ENCODE assay signal across 14 mouse cellular contexts in genomic region chr6:146748271-146748670, GRCm38 (mm10).
"Had no signal": no experiment of that assay in that cellular context is flagged by ENCODE, and none has a peak within 500 bp of the region (broad histone marks: within the 10 kb centered on the region; RNA-seq: fewer than 3 reads in every experiment).

No protein-coding gene starts in this region.

- H3K36me3 ChIP-seq: limb, embryonic 15.5 days; liver, embryonic 12.5 days; midbrain, embryonic 10.5 days; neural tube, embryonic 15.5 days had no signal

- H3K27me3 ChIP-seq: limb, embryonic 15.5 days; liver, embryonic 12.5 days; neural tube, embryonic 15.5 days had no signal

- H3K27ac ChIP-seq: limb, embryonic 15.5 days; liver, embryonic 12.5 days; midbrain, embryonic 10.5 days; neural tube, embryonic 15.5 days had no signal

- H3K4me1 ChIP-seq: midbrain, embryonic 10.5 days; neural tube, embryonic 15.5 days had no signal

- DNase-seq: layer of hippocampus, adult 9-11 months; layer of hippocampus, postnatal 36 days; lung, embryonic 14.5 days; lung, postnatal 10 days; lung, postnatal 4 days; midbrain, embryonic 14.5 days; right cerebral cortex, adult 18-20 months; right cerebral cortex, postnatal 25 days; thymus, postnatal 4 days had no signal

- H3K4me2 ChIP-seq: limb, embryonic 15.5 days; liver, embryonic 12.5 days; lung, embryonic 14.5 days; neural tube, embryonic 15.5 days had no signal

- ATAC-seq: liver, embryonic 12.5 days had no signal

- H3K4me3 ChIP-seq: limb, embryonic 15.5 days; liver, embryonic 12.5 days; midbrain, embryonic 10.5 days; myocyte; neural tube, embryonic 15.5 days had no signal

- H3K9me3 ChIP-seq: limb, embryonic 15.5 days; liver, embryonic 12.5 days; midbrain, embryonic 10.5 days; neural tube, embryonic 15.5 days had no signal

- H3K9ac ChIP-seq: limb, embryonic 15.5 days; liver, embryonic 12.5 days; lung, embryonic 14.5 days; neural tube, embryonic 15.5 days had no signal
